Mouse (Mus musculus) lung, adult 2 months (tissue): Measurements from ENCODE around the gene Tcf3.

Experiments used
- CTCF ChIP-seq: fragments of 200-500 bp; IDR thresholded peaks from 2 replicates; pipeline ENCODE4 v1.5.1; 2011; ENCODE audit warnings: mild to moderate bottlenecking, low read length, control low read depth; ENCODE audit not compliant: insufficient read depth
- POLR2A ChIP-seq: fragments of 200-500 bp; IDR thresholded peaks from 2 replicates; pipeline ENCODE4 v1.6.1; 2011; ENCODE audit warnings: low read depth, mild to moderate bottlenecking, control low read depth, low read length, borderline replicate concordance; ENCODE audit errors: extremely low read depth

GRCm38 (mm10) chr10:80389185-80389708 lies 44.2 kb downstream of the Tcf3 start:
- TF ChIP-seq POLR2A = no peak
- TF ChIP-seq CTCF = no peak
